Mouse (Mus musculus) CD4-positive naive resting alpha-beta T cell, adult 57 days (primary cell): Measurements from ENCODE around the gene Eid2. TPM values are rescaled to one million over a fixed set of nuclear protein-coding genes. Genes with fewer than 3 reads are reported as not detected.

Experiments used
- total RNA-seq: library from RNA; stranded (reverse); gene quantifications from one replicate; pipeline ENCODE4 v1.2.4, GENCODE M21; 2023

Eid2 gene
- total RNA-seq: 9.9 TPM

GRCm38 (mm10) chr7:28267129-28268041 is at the start of gene Eid2:
Gene Eid2 (plus strand): TSS chr7:28267881.

GRCm38 (mm10) chr7:28277615-28278278 is 10.1 kb downstream of the Eid2 start, which contains the start of gene Eid2b:
Gene Eid2b (plus strand): TSS chr7:28277739.

DNA sequence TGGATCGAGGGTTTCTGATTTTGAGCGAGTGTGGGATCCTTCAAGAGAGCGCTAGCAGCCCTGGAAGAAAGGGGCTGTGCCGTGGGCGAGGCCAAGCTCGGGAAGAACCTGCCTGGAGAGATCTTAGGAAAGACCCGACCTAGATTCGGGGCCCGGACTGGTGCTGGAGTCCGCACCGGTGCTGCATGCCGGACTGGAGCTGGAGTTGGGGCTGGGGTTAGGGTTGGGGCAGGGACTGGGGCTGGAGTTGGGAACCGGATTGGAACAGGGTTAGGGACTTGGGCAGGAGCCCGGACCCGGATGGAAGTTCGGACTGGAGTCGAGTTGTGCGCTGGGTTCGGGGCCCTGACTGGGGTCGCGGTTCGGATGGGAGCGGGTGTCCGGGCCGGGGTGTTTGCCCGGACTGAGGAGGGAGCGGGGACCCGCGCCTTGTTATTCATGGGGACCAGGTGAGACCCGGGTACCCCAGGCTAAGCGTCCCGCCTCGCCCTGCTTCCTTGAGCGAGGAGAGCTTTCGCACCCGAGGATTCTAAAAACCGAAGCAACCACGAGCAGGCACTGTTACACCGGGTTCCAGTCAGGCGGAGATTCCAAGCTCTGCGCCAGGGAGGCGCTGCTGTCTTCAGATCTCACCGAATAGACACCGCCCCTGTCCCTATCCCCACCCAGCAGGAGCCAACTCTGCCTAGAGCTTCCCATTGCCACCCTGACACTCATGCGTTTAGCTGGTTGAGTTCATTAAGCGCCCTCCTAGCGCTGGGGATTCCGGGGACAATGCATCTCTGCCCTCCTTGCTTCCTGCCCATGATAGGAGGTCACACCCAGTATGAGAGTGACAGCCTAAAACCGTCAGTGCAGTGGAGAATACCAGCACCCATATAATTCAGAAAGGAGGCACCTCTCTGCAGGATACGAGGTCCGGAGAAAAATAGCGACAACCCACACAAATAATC is 23.2 kb downstream of the Eid2 start, which contains the start of gene Selenov:
Gene Selenov, minus strand, starts transcription at position 549 of the 953 bp plus-strand sequence.

GRCm38 (mm10) chr7:28301616-28302433 is 34.1 kb downstream of the Eid2 start, which contains the start of gene Dll3:
Gene Dll3 (minus strand): TSS chr7:28302238.

DNA sequence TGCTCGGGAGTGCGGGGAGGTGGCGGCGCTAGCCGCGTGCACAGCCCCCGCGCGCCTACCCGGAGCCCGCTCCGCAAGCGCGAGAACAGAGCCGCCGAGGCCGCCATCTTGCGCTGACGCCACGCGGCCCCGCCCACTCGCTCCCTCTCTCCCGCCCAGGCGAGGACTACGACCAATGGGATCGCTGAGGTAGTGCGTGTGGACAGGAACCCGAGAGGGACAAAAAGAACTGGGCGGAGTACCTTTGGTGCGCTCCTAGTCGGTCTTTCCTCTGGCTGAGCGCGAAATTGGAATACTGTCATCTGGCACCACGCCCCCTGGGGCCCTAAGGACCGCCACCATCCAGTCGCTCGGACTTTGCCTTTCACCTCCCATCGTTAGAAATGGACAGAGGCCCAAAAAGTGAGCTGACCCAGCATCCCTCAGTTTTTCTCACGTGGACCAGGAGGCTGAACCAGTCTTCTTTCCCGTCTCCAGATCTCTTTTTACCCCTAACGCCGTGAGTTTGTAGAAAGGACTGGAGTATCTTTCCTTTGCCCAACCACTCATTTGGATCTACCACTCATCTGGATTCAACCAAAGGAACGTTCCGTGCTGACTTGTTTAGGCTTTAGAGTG is 44.4 kb downstream of the Eid2 start, which contains the start of gene Timm50:
Gene Timm50, minus strand, starts transcription at position 147 of the 618 bp plus-strand sequence.

Other genes starting within 250 kb of the Eid2 start
- gene Psmc4, start 217.8 kb upstream of the Eid2 start, total RNA-seq: 97.6 TPM
- not detected for gene Fcgbp, start 196.6 kb upstream of the Eid2 start, total RNA-seq
- gene 9530053A07Rik, start 138.4 kb upstream of the Eid2 start, total RNA-seq: not detected
- 183 TPM for gene Fbl, start 98.2 kb upstream of the Eid2 start, total RNA-seq
- 16.9 TPM for gene Dyrk1b, start 88.4 kb upstream of the Eid2 start, total RNA-seq
- 5.5 TPM for gene Eid2b, start 9.9 kb downstream of the Eid2 start, total RNA-seq
- not detected for gene Selenov, start 23.3 kb downstream of the Eid2 start, total RNA-seq
- gene Dll3, start 34.4 kb downstream of the Eid2 start, total RNA-seq: not detected
- gene Timm50, start 44.2 kb downstream of the Eid2 start, total RNA-seq: 32.5 TPM
- 190 TPM for gene Supt5, start 70.9 kb downstream of the Eid2 start, total RNA-seq
- 5,484 TPM for gene Rps16, start 82.8 kb downstream of the Eid2 start, total RNA-seq
- 207 TPM for gene Plekhg2, start 104.7 kb downstream of the Eid2 start, total RNA-seq
- gene Zfp36, start 112.4 kb downstream of the Eid2 start, total RNA-seq: 442 TPM
- 14.8 TPM for gene Med29, start 124.8 kb downstream of the Eid2 start, total RNA-seq
- 154 TPM for gene Paf1, start 125.1 kb downstream of the Eid2 start, total RNA-seq
- 312 TPM for gene Gmfg, start 169.6 kb downstream of the Eid2 start, total RNA-seq
- gene Lrfn1, start 184.1 kb downstream of the Eid2 start, total RNA-seq: 6.7 TPM
- gene Ifnl2, start 242.6 kb downstream of the Eid2 start, total RNA-seq: not detected